Mouse (Mus musculus) WW6 (cell line): ENCODE measurements around the gene Tcerg1l.

ENCODE experiments used
- DNase-seq: peaks from one replicate; pipeline ENCODE4 v3.0.0-alpha.2; 2013; ENCODE audit warnings: low read depth, low spot score

Tcerg1l gene

DNA sequence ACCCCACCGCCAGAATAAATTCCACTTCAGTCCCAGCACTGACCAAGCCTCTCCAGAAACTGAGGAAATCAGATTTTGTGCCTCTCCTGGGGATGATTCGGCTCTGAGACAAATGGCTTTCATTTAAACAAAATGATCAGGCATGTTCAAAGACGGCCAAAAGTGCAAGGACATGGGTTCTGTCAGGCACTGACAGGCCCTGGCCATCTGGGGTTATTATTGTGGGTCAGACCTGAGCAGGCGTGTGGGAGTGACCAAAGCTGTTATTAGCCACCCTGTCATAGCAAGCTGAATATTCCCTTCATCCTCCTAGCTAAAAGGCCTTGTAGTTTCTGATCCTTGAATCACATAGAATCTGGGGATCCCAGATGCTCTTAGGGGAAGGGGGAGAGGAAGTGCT lies 174.6 kb downstream of the Tcerg1l start:
- no peak for DNase-seq

DNA sequence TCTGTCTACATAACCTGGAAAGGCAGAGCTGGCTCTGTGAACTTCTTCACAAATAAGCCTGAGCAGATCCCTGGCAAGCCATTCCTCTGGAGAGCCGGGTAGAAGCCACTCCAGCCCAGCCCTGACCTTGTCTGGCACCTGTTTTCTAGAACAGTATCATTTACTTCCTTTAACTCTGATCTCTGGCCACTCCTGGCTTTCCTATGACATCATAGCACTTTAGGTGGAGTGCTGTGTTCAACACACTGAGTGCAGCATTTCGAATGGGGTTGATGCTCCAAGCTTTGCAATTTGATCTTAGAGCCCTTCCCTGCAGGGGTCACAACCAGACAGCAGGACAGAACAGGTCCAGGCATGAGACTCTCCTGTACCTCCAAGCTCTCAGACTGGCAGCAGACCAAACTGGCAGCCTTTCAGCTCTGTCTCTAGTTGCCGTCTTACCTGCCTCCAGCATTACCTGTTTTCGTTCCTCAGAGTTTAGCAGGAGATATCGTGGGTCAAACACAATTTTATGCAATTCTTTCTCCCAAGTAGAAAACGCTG lies 179.9 kb downstream of the Tcerg1l start:
- DNase-seq, result no peak

DNA sequence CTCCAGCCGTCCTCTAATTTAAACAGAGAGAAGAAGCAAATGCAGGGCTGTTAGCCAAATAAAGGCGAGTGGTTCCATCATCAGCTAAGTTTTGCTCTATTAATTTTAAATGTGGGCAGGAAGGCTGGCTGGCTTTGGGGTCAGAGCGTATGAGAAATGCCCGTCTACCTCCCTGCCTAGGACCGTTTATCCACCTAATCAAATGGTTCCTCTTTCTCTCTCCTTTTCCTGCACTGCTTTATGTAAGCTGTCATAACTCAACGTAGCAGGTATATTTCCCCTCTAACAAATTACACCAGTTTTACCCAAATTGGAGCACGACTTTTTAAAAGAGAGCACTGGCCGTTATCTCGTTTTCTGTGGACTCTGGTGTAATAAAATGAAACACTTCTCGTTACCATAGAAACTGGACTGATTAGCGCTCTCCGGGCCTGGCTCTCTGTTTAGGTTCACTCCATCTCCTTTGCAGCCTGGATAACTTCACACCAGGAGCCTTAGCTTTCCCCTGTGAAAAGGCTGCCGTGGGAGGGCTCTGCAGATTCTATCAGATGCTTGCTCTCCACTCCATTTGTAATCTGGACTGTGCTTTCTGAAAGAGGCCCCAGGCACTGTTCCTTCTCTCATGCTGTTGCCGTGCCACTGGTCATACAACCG lies 182.2 kb downstream of the Tcerg1l start:
- DNase-seq, result no peak

DNA sequence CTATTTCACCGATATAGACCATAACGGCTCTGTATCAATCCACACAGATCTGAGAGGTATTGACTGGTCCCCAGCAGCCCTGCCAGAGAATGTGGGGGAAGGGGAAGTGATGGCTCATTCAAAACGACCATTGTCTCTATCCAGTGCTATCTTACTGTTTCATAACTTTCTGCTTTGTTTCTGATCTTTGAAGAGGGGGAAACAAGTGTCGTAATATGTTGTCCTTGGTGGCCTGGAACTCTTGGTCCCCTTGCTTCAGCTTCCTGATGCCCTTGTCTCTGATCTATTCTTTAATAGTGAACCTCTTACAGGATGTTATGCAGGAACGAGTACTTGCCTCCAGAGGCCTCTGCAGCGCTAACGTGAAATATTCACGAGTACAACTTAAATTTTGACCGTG lies 182.8 kb downstream of the Tcerg1l start:
- no peak for DNase-seq

DNA sequence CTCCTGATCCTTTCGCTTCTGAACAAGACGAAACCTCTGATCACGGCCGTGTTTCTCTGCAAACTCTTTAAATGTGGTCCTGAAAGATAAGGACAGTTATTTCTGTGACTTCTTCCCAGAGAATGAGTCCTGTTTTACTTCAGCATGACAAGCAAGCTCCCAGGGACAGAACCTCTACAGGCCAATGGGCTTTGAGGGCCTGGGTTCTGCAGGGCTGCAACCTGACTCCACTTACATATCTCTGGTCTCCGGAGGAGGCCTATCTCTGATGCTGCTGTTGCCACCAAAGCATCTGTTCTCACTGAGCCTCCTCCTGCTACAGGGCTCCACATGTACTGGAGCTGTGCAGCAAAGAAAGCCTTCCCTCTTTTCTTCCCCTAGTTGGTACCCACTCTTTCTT lies 187.8 kb downstream of the Tcerg1l start:
- no peak for DNase-seq

DNA sequence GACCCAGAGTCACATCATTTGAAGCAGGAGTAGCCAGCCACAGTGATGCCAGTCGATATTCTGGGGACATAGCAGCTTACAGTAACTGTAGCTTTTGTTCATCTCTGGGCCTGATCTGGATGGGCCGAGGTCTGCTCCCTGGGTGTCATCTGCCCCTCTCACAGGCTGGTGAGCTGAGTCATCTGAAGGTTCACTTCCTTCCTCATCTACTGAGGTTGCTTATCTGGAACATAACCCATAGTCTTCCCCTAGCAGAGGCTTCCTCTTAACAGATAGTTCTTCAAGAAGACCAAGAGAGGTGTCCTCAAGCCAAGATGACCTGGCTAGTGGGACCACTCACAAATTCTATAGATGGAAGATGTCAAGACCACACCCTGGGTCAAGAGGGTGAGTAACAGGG lies 192.4 kb downstream of the Tcerg1l start:
- no peak for DNase-seq

DNA sequence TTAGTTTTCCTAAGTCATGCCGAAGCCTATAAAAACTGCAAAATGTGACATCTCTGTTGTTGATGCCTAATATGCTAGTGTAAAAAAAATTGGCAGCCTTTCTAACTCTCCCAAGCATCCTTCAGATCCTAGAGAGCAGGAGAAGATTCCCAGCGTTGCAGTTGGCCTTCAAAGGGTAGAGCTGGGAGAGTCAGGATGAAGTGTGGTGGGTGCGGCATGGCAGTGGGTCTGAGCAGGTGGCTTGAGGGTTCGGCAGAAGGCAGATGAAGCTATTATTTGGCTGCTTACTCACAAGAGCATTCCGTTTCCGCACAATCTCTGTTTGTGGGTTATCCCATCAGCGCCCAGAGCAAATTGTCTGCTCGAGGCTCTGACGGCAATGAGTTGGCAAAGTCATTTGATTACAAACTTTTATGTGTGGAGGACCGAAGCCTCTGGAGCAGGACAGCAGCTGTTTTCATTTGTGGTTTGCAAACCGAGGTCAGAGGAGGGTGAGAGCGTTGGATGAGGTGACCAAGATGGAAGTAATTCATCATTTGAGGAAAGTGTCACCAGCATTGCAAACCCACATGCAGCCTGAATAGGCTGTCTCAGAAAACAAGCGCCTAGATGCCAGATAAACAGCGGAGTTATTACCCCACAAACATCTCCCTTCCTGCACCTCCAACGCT lies 195.2 kb downstream of the Tcerg1l start:
- no peak for DNase-seq

DNA sequence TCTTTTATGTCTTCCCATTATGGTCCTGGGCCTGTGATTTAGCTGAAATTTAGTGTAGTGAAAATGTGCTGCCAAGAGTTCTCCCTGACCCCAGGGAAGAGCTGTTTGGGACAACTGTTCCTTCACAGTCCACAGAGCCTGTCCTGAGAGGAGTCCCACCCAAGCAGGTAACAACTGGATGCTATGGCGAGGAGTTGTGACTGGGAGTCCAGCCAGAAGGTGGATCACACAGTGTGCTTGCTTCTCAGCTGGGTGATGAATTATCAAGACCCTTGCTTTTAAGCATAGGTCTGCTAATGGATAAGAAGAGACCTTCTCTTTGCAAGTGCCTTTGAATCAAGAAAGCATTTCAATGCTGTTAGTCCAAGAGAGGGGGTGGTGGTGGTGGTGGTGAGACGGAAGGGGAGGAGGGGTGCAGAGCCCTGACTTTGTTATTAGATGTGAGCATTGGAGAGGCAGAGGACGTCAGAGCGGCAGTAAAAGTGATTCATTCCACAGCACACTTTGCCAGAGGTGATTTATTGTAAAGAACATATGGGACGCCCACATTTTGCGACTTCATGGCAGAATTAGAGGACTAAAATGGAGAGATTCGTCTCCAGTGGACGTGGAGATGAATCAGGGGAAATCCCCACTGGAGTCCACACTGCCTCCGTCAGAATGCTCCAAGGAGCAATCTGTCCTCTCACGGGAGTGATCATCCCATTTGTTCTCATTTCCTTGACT lies 198.0 kb downstream of the Tcerg1l start:
- DNase-seq, result no peak

DNA sequence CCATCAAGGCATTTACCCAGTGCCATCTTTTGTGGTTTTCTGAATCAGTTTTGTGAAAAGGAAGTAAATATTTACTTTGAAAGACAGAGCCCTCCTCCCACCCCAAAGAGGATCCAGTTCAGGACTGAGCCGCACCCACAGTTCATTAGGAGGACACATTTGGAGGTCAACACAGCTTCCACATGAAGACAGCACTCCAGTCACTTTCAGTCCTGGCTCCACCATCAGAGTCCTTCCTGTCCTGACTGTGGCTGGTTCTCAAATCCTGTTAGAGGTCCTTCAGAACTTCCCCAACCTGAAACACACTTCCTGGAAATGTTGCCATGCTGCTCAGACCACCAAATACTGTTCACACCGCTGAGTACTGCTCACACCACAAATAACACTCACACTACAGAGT lies 201.4 kb downstream of the Tcerg1l start:
- DNase-seq, result no peak

DNA sequence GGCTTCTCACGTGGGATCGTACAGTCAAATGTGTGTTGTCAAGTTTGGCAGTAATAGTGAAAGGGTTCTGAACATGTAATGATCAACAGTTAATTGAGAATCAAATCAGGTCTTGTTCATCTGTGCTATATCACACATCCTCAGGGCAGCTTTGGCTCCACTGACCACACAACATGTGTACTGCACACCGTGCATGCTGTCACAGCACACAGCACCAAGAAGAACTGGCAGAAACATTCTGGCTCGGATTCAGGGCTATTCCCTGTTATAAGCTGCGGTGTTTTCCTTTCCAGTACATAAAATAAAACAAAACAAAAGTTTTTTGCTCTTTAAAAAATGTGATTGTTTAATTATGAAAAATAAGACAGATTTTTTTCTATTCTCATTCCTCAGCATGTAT lies 213.3 kb downstream of the Tcerg1l start:
- DNase-seq, result no peak

DNA sequence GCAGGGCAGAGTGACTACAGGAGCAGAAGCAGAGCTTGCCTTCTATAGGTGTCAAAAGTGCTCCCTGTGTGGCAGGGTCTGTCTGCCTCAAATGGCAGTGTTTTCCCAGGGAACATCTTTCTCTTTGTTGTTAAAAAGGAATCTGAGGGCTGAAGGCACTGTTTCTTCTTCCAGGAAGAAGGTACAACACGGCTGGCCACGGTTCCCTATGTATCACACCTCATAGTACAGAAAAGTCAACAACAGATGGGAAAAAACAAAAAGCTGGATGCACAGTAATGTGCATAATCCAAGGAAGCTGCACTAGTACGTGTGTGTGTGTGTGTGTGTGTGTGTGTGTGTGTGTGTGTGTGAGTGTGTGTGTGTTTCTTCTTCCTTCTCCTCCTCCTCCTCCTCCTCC lies 215.3 kb downstream of the Tcerg1l start:
- no peak for DNase-seq

DNA sequence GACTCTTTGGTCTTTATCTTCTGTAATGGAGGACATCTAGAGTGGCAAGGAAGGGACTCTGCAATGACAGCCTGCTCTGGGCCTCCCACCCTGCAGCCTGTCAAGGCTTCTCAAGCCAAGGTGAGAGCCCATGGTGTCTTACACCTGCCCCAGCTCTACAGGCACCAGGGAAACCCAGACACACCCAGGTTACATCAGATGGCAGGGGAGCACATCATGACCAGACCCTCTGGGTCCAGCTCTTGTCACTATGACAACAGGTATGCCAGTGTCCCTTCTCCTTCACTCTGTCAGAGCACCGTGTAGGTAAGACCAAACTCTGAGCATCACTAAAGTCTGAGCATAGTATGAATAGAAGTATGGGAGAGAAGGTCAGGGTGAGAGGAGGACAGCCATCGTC lies 218.9 kb downstream of the Tcerg1l start:
- DNase-seq, result no peak

DNA sequence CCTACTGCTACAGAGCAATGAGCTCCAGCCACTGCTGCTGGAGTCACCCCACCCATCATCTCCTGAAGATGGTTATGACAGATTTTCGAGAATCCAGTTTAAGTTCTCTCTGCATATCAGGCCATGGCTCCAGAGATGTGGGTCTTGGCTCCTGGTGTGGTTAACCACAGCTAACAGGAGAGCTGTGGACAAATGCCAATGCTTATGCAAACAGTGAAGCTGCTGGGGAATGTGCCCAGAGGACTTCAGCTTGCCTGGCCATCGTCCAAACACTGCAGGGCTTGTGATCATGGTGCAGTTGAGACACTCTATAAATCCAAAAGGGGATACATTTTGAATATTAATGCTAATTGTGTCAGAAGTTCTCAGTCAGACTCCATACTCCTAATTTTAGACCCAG lies 221.5 kb downstream of the Tcerg1l start:
- no peak for DNase-seq

DNA sequence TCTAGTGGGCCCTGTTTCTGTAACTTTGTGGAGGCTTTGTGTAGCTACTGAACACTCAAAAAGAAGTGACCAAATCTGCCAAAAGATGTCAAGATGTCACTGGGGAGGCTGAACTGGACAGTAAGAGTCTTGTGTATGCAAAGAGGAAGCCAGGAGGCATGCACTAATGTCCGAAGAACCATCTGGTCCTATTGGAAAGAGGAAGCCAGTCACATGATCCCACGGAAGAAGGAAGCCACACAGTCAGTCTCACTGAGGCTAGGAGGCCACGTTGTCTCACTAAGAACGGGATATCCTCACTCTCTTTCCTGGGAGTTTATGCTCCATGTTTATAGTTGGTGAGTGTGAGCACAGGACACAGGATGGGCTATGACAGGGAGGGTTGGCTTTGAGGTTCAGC lies 227.1 kb downstream of the Tcerg1l start:
- DNase-seq, result no peak
